Mouse (Mus musculus) neutrophil, adult 83 days (primary cell): Measurements from ENCODE around the gene Odf3l2. TPM values are rescaled to one million over a fixed set of nuclear protein-coding genes. Genes with fewer than 3 reads are reported as not detected.

Source experiments
- total RNA-seq, 2 experiments: library from RNA; stranded (reverse); gene quantifications; one replicate each; pipeline ENCODE4 v1.2.4; 2023

The Odf3l2 gene
- total RNA-seq = not detected

DNA sequence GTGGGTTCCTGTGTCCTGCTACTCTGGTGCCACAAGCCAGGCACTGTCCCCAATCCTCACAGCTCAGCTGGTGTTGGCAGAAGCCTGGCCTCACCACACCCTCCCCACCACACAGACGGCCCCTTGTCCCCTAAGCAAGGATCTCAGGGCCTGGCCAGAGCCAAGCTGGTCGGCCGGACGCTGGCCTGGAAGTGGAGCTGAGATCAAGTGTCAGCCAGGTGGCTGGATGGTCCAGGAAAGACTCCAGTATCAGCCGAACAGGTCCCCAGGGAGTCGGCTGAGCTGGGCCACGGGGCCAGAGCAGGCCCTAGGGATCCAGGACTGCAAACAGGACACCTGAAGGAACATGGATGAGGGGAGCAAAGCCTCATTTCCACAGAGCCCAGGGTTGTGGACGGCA, at the start of gene Odf3l2:
Gene Odf3l2 (minus strand): TSS at position 28 of the 400 bp plus-strand sequence.

DNA sequence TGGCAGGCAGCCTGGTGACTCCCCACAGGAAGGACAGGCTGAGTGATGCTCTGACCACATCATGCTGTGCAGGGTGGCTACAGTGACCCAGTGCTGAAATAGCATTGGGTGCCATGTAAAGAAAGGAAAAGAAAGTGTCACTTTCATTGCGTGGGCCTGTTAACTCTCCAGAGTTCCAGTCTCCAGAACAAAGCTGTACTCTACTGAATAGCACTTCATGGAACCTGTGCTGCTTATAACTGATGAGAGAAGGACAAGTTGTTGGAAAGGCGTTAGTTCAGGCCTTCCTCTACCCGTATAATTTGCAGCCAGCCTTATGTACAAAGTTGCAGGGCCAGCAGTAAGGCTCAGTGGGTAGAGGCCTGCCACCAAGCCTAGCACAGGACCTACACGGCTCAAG, 43.2 kb upstream of the Odf3l2 start, which contains the start of gene Gzmm:
Gene Gzmm (plus strand): TSS at position 301 of the 400 bp plus-strand sequence.

DNA sequence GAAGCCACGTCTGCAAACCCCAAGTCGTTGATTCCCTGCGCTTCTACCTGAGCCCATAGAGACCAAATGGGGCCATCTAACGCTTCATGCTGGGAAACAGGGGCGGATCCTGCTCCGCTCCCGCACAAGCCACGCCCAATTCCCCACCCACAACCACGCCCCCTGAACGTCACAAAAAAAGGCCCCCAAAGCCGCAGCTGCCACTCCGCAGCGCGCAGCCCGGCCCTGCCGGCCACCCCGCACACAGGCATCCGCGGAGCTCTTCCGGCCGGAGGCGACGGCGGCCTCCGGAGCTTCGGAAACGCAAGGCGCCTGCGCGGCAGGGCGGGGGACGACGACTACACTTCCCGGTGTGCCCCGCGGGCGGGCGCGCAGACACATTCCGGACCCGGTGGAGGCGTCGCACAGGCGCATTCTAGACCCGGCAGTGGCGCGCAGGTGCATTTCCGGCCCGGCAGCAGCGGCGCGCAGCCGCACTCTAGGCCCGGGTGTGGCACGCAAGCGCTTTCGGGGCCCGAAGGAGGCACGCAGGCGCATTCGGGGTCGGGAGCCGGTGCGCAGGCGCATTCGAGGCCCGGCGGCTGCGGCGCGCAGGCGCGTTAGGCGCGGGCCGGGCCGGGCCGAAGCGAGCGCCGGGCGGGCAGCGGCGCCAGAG, 36.2 kb upstream of the Odf3l2 start, which contains the start of gene Cdc34:
Gene Cdc34 (plus strand): TSS at position 605 of the 655 bp plus-strand sequence.

DNA sequence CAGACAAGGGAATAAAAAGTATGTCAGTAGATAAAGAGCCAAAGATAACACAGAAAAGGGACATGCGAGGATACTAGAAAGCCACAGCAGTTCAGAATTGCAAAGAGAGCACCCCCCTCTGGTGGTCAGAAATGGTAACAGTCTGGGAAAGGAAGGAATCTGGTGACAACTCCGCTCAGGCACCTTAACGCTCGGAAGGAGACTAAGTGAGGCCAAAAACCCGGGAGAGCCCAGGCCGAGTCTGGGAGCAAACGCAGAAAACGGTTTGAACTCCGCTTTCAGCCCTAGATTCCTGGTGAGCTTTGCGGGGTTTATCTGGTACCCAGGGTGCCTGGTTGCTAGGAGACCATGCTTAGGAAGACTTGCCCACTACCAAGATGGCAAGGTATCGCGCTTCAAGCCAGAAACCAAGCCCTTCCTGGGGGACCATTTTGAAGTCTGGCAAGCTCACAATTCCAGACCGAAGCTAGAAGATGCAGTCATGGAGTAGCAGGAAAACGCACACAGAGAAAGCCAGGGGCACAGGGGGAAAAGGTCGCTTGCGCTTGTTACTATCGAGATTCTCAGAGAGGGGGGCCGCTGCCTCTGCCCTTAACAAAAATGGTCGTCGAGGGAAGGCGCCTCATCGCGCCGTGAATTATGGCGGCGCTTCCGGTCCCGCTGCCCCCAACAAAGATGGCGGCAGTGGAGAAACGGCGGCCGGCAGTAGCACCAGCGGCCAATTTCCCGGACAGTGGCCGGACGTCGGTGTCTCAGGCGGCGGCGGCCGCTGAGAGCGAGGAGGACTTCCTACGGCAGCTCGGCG, 23.4 kb upstream of the Odf3l2 start, which contains the start of gene Tpgs1:
Gene Tpgs1 (plus strand): TSS at position 599 of the 805 bp plus-strand sequence.

DNA sequence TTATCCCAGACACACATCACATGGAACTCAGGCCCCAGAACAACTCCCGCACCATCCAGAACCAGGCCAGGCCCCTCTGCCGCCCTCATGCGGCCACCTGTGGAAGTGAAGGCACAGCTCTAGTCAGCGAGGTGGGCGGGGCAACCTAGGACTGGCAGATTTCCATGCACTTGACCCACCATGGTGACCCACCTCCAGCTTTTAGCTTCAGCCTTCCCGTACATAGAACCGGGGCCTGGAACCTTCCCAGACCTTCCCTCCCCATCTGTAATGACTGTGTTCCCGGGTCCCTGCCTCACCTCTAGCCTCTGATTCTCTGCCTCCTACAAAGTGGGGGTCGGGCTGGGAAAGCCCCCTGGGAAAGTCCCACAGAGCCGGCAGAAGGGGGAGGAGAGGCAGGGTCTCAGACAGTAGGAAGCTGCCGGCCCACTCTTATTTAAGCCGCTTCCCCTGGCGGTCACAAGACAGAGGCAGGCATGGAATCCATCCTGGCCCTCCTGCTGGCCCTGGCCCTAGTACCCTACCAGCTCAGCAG, 18.7 kb upstream of the Odf3l2 start, which contains the start of gene Madcam1:
Gene Madcam1 (plus strand): TSS at position 429 of the 535 bp plus-strand sequence.

DNA sequence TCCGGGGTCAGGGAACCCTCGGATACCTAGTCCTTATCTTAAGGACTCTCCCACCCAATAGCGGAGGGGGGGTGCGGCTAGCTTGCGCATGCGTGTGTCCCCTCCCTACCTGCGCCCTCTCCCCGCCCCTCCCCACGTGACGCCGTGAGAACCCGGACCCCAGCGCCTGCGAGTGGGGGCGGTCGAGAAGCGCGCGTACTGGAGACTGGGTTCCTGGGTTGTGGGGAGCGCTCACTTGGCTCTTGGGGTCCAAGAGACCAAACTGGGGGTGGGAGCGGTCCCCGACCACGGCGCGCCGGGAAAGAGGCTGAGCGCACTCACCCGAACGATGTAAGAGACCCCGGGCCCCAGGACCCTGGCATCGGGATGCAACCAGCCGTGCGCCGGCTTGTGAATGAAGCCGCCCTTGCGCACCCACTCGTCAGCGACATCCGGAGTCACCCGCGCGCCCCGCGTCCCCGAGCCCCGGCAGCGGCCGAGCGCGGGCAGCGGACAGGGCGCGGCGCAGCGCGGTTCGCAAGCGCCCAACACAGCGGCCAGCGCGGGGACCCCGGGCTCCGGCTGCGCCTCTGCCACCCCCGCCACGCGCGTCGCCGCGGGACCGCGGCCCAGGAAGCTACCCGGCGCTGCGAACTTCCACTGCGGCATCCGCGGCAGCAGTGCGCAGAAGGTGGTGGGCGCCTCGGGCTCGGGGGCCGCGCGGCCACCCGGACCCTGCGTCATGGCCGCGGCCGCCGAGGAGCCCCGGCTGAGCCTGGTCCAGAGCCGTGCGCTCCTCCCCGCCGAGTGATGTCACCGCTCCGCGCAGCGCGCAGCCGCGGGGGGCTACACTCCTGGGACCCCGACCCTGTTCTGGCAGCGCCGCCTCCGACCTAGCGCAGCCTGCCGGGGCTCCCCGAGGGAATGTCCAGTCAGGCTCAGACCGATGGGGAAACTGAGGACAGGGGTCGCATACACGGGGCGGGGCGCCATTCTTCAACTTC, 8.1 kb downstream of the Odf3l2 start, which contains the start of gene Shc2:
Gene Shc2 (minus strand): TSS at position 791 of the 983 bp plus-strand sequence.

DNA sequence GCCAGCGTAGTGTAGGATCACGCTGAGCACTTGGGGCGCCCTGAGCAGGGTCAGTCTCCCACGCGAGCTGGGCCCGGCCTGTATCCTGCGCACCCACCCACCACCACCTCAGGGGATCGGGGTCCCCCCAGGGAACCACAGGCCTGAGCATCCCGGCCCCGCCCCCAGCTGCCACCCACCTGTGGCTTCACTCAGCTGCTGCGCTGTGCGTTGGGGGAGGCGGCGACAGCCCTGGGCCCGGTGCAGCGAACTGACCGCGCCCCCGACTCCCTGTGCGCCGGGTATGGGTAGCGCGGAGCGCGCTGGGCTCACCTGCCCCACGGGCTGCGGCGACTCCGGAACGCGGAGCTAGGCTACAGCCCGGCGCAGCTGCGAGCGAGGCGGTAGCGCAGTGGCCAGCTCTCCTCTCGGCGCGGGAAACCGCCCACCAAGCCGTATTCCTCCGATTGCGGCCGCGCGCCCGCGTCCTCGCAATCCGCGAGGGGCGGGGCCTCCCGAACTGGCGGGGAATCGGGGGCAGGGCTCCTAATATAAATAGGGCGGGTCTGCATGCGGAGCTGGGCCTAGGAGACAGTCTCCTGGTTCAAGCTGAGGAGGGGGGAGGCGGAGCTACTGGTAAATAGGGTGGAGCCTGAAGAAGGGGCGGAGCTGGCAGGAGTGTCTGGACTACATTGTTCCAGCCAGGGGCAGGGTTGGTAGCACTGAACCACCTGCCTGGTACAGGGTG, 31.8 kb downstream of the Odf3l2 start, which contains the start of gene C2cd4c:
Gene C2cd4c (minus strand): TSS at position 448 of the 727 bp plus-strand sequence.

Other genes starting within 250 kb of the Odf3l2 start
- not detected for gene Vmn2r83, start 177.0 kb downstream of the Odf3l2 start, total RNA-seq
- 1 to 10 TPM; 3.7 to 5.6 TPM for gene Plpp2, start 111.9 kb downstream of the Odf3l2 start, total RNA-seq
- 10 to 100 TPM; 10.0 to 10.2 TPM for gene Mier2, start 90.5 kb downstream of the Odf3l2 start, total RNA-seq
- gene Theg, start 58.4 kb downstream of the Odf3l2 start, total RNA-seq = not detected
- gene C2cd4c, start 31.7 kb downstream of the Odf3l2 start, total RNA-seq = not detected
- gene Shc2, start 7.8 kb downstream of the Odf3l2 start, total RNA-seq = under 1 TPM in 1 of 2 experiments, not detected in 1; 0.18 TPM
- not detected for gene Madcam1, start 18.8 kb upstream of the Odf3l2 start, total RNA-seq
- gene Tpgs1, start 23.6 kb upstream of the Odf3l2 start, total RNA-seq = 10 to 100 TPM; 20.0 to 24.9 TPM
- 10 to 100 TPM; 68.4 to 73.0 TPM for gene Cdc34, start 36.5 kb upstream of the Odf3l2 start, total RNA-seq
- 1 to 10 TPM; 1.2 to 2.0 TPM for gene Gzmm, start 43.3 kb upstream of the Odf3l2 start, total RNA-seq
- gene Bsg, start 58.8 kb upstream of the Odf3l2 start, total RNA-seq = 100 to 1,000 TPM; 142 to 159 TPM
- under 1 TPM in 1 of 2 experiments, not detected in 1; 0.31 TPM for gene Hcn2, start 70.9 kb upstream of the Odf3l2 start, total RNA-seq
- gene Polrmt, start 100.8 kb upstream of the Odf3l2 start, total RNA-seq = 10 to 100 TPM; 12.2 to 14.2 TPM
- gene Fgf22, start 109.3 kb upstream of the Odf3l2 start, total RNA-seq = not detected
- 10 to 100 TPM; 23.5 to 29.1 TPM for gene Rnf126, start 121.2 kb upstream of the Odf3l2 start, total RNA-seq
- gene Fstl3, start 131.5 kb upstream of the Odf3l2 start, total RNA-seq = 1 to 10 TPM; 4.3 to 4.5 TPM
- gene Prss57, start 145.2 kb upstream of the Odf3l2 start, total RNA-seq = 10 to 100 TPM; 22.9 to 23.5 TPM
- gene Palm, start 147.8 kb upstream of the Odf3l2 start, total RNA-seq = 100 to 1,000 TPM; 118 to 122 TPM
- 1 to 10 TPM in 1 of 2 experiments, under 1 TPM in 1; 0.64 to 1.1 TPM for gene Misp, start 175.3 kb upstream of the Odf3l2 start, total RNA-seq
- 100 to 1,000 TPM; 255 to 282 TPM for gene Ptbp1, start 208.7 kb upstream of the Odf3l2 start, total RNA-seq
- gene Prtn3, start 228.7 kb upstream of the Odf3l2 start, total RNA-seq = 100 to 1,000 TPM; 525 to 560 TPM
- gene Plppr3, start 228.9 kb upstream of the Odf3l2 start, total RNA-seq = 10 to 100 TPM; 20.1 to 25.2 TPM
- gene Elane, start 240.5 kb upstream of the Odf3l2 start, total RNA-seq = 100 to 1,000 TPM; 647 to 654 TPM
- under 1 TPM in 1 of 2 experiments, not detected in 1; 0.46 TPM for gene Cfd, start 245.1 kb upstream of the Odf3l2 start, total RNA-seq